In genomic region chr14:114857171-114857570, GRCm38 (mm10) we compare ENCODE assay signal across 13 mouse cellular contexts.
A peak's percentile ranks its signal among the peaks of the same experiment; 100 is the strongest.
DNase-seq lines count a peak whose midpoint lies in the region; ATAC-seq and TF ChIP-seq lines count a peak whose summit lies in the region.
"Had no signal": no experiment of that assay in that cellular context is flagged by ENCODE, and none has a peak within 500 bp of the region (broad histone marks: within the 10 kb centered on the region; RNA-seq: fewer than 3 reads in every experiment).

No protein-coding gene starts in this region.

- TF ChIP-seq EP300 in stomach, postnatal 0 days (optimal IDR thresholded peaks at IDR 0.05) = no peak

- no peak for TF ChIP-seq CTCF in stomach, postnatal 0 days (IDR thresholded peaks at IDR 0.05; ENCODE audit: low read depth)

- intact Hi-C loops in left cerebral cortex, postnatal 25 days (cut with DNase I) = loop anchor here (2.0 kb wide), 2 partner anchors 56 to 186 kb away; no protein-coding TSS in a partner anchor

- ATAC-seq in forebrain, embryonic 13.5 days = no peak
- no peak for ATAC-seq in kidney, embryonic 16.5 days (ENCODE audit: low FRiP score, low TSS enrichment)
- ATAC-seq in liver, embryonic 12.5 days = no peak
- no peak for ATAC-seq in stomach, postnatal 0 days (ENCODE audit: low FRiP score, low TSS enrichment)

- H3K27me3 ChIP-seq in forebrain, embryonic 10.5 days (ENCODE audit: poor library complexity, severe bottlenecking) = peaks cover 13% of the 10 kb centered on the region
- H3K27me3 ChIP-seq in forebrain, embryonic 13.5 days = 0 out of 2 replicates have a peak, but pooled peaks cover 5% of the 10 kb centered on the region
- H3K27me3 ChIP-seq in kidney, embryonic 16.5 days (ENCODE audit: insufficient read depth, low read length) = no peaks in the 10 kb centered on the region
- H3K27me3 ChIP-seq in liver, embryonic 12.5 days (replicated peaks) = no peaks in the 10 kb centered on the region
- no peaks in the 10 kb centered on the region for H3K27me3 ChIP-seq in stomach, postnatal 0 days (ENCODE audit: control insufficient read depth, insufficient read depth, low read length)
- H3K27me3 ChIP-seq: neural tube, embryonic 12.5 days had no signal

- no peaks in the 10 kb centered on the region for H3K9me3 ChIP-seq in forebrain, embryonic 10.5 days
- no peaks in the 10 kb centered on the region for H3K9me3 ChIP-seq in forebrain, embryonic 13.5 days (replicated peaks)
- no peaks in the 10 kb centered on the region for H3K9me3 ChIP-seq in kidney, embryonic 16.5 days (ENCODE audit: low read length)
- no peaks in the 10 kb centered on the region for H3K9me3 ChIP-seq in liver, embryonic 12.5 days (replicated peaks)
- H3K9me3 ChIP-seq in stomach, postnatal 0 days (ENCODE audit: control insufficient read depth, low read length) = no peaks in the 10 kb centered on the region
- H3K9me3 ChIP-seq: midbrain, embryonic 13.5 days; neural tube, embryonic 12.5 days had no signal

- no peak overlapping the region for H3K9ac ChIP-seq in forebrain, embryonic 13.5 days
- no peak overlapping the region for H3K9ac ChIP-seq in kidney, embryonic 16.5 days (replicated peaks; ENCODE audit: low read length)
- H3K9ac ChIP-seq in liver, embryonic 12.5 days = no peak overlapping the region
- H3K9ac ChIP-seq in stomach, postnatal 0 days (ENCODE audit: low read length) = no peak overlapping the region
- H3K9ac ChIP-seq: midbrain, embryonic 13.5 days; neural tube, embryonic 12.5 days had no signal

- H3K4me2 ChIP-seq in forebrain, embryonic 13.5 days = no peak overlapping the region
- peak overlapping the region; percentile 20; the same call in 1 of the 2 replicates for H3K4me2 ChIP-seq in kidney, embryonic 16.5 days (replicated peaks; ENCODE audit: low read depth, low read length)
- no peak overlapping the region for H3K4me2 ChIP-seq in liver, embryonic 12.5 days
- no peak overlapping the region for H3K4me2 ChIP-seq in stomach, postnatal 0 days (replicated peaks; ENCODE audit: low read depth)

- H3K27ac ChIP-seq in forebrain, embryonic 10.5 days = peak overlapping the region; percentile 65; the same call in 1 of the 2 replicates
- no peak overlapping the region for H3K27ac ChIP-seq in forebrain, embryonic 13.5 days
- no peak overlapping the region for H3K27ac ChIP-seq in kidney, embryonic 16.5 days (ENCODE audit: low read length)
- H3K27ac ChIP-seq in liver, embryonic 12.5 days = peak overlapping the region; percentile 40; the same call in 1 of the 2 replicates
- no peak overlapping the region for H3K27ac ChIP-seq in stomach, postnatal 0 days (replicated peaks)
- H3K27ac ChIP-seq: midbrain, embryonic 13.5 days; neural tube, embryonic 12.5 days had no signal

- H3K4me3 ChIP-seq in forebrain, embryonic 10.5 days = no peak overlapping the region
- no peak overlapping the region for H3K4me3 ChIP-seq in forebrain, embryonic 13.5 days
- no peak overlapping the region for H3K4me3 ChIP-seq in kidney, embryonic 16.5 days (ENCODE audit: low read length)
- no peak overlapping the region for H3K4me3 ChIP-seq in liver, embryonic 12.5 days
- H3K4me3 ChIP-seq in stomach, postnatal 0 days (ENCODE audit: low read depth, low read length) = no peak overlapping the region
- H3K4me3 ChIP-seq: erythroblast, embryonic 14.5 days; midbrain, embryonic 13.5 days; neural tube, embryonic 12.5 days had no signal

- no peak for DNase-seq in forebrain, embryonic 10.5 days (ENCODE audit: extremely low spot score, low spot score)
- DNase-seq in kidney, adult 18-20 months = no peak
- peak; percentile 75 for DNase-seq in embryo, embryonic 11 days
- DNase-seq in left cerebral cortex, postnatal 25 days (ENCODE audit: low spot score in 2 of 2) = no peak
- DNase-seq in stomach, postnatal 0 days (ENCODE audit: low spot score) = no peak
- DNase-seq: cerebellum, adult 11 months; lung, postnatal 10 days had no signal

- H3K4me1 ChIP-seq in forebrain, embryonic 10.5 days = peaks cover 36% of the 10 kb centered on the region
- H3K4me1 ChIP-seq in forebrain, embryonic 13.5 days = peaks cover 13% of the 10 kb centered on the region; the same call in 1 of the 2 replicates
- H3K4me1 ChIP-seq in kidney, embryonic 16.5 days (ENCODE audit: insufficient read depth, low read length) = peaks cover 31% of the 10 kb centered on the region
- H3K4me1 ChIP-seq in liver, embryonic 12.5 days = peaks cover 7% of the 10 kb centered on the region; the same call in 1 of the 2 replicates
- H3K4me1 ChIP-seq in stomach, postnatal 0 days (replicated peaks; ENCODE audit: control insufficient read depth, insufficient read depth) = no peaks in the 10 kb centered on the region

- H3K36me3 ChIP-seq in forebrain, embryonic 10.5 days (replicated peaks) = no peaks in the 10 kb centered on the region
- H3K36me3 ChIP-seq in forebrain, embryonic 13.5 days (ENCODE audit: poor library complexity, severe bottlenecking) = no peaks in the 10 kb centered on the region
- no peaks in the 10 kb centered on the region for H3K36me3 ChIP-seq in kidney, embryonic 16.5 days (ENCODE audit: insufficient read depth, low read length)
- H3K36me3 ChIP-seq in liver, embryonic 12.5 days = no peaks in the 10 kb centered on the region
- H3K36me3 ChIP-seq in stomach, postnatal 0 days (ENCODE audit: control insufficient read depth, insufficient read depth, low read length) = no peaks in the 10 kb centered on the region
- H3K36me3 ChIP-seq: midbrain, embryonic 13.5 days; neural tube, embryonic 12.5 days had no signal

- WGBS in forebrain, embryonic 10.5 days = 9% methylated on average over 4 of the region's 4 CpGs
- 21% methylated on average over 4 of the region's 4 CpGs for WGBS in forebrain, embryonic 13.5 days
- 9% methylated on average over 4 of the region's 4 CpGs for WGBS in kidney, embryonic 16.5 days
- WGBS in liver, embryonic 12.5 days (ENCODE audit: insufficient replicate concordance) = 25% methylated on average over 4 of the region's 4 CpGs
- 22% methylated on average over 4 of the region's 4 CpGs for WGBS in stomach, postnatal 0 days

Comparison
In these comparisons a context has a peak if more than half of its experiments do, and no peak if none do; other contexts are left out.
1. H3K27ac ChIP-seq: peak in forebrain, embryonic 10.5 days (single experiment) and liver, embryonic 12.5 days (single experiment); none in forebrain, embryonic 13.5 days (single experiment), kidney, embryonic 16.5 days (single experiment) and stomach, postnatal 0 days (single experiment).